Mouse (Mus musculus): Measurements from ENCODE around the gene Slc18a3.

DNA sequence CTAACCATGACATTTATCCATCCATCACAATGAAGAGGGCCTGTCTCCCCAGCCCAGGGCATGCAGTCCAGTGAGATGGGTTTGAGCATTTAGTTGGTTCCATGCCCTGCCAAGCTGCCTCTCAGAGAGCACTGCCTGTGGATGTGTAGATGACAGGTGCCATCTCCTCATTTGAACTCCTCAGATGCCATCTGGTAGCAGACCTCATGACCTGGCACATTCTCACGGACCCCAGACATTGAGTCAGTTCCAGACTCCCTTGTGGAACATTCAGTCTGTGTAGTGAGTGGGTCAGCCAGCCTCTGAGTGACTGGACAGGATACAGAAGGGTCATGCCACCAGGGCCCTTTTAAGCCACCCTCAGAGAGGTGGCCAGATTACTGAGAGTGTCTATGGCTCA lies 12.9 kb upstream of the Slc18a3 start:
- TF ChIP-seq GATA1 (IDR thresholded peaks at IDR 0.05; ENCODE audit: low read length) (no peak), TAL1 (IDR thresholded peaks at IDR 0.05; ENCODE audit: low read length) (no peak)
